ENCODE assay signal across 1 mouse cellular context in the genomic region with DNA sequence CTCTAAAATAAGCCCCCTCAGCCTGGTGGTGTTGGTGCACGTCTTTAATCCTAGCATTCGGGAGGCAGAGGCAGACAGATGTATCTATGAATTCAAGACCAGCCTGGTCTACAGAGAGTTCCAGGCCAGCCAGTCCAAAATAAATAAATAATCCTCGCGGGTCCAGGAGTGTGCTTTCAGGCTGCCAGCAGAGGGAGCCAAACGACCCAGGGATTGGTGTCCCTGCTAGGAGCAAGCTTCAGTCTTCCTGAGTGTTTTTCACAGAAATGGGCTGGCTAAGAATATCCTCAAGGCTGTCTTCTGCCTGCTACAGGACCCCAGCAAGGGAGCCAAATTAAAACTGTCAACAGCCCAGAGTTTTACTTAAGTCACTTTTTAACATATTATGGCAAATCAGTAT.
TF ChIP-seq lines count a peak whose summit lies in the region.

No protein-coding gene starts in this region.

TF ChIP-seq in CH12.LX, 34 proteins besides CTCF, POLR2A, EP300 and RAD21 (continued from another document):
- TF ChIP-seq ELF1 (IDR thresholded peaks at IDR 0.05; ENCODE audit: low read depth, low read length) (0 out of 2 replicates have a peak, but pooled peaks have one; percentile 21), ETS1 (conservative IDR thresholded peaks at IDR 0.05; ENCODE audit: low read depth, low read length) (no peak), ZKSCAN1 (IDR thresholded peaks at IDR 0.05; ENCODE audit: borderline replicate concordance, low read depth, low read length) (no peak), ZC3H11A (IDR thresholded peaks at IDR 0.05; ENCODE audit: low read depth, low read length) (peak; percentile 84), UBTF (IDR thresholded peaks at IDR 0.05; ENCODE audit: low read depth, low read length) (no peak), HCFC1 (IDR thresholded peaks at IDR 0.05; ENCODE audit: low read depth, low read length) (no peak), PAX5 (IDR thresholded peaks at IDR 0.05; ENCODE audit: low read length) (no peak), BHLHE40 (IDR thresholded peaks at IDR 0.05; ENCODE audit: low read depth, low read length) (no peak), SMC3 (IDR thresholded peaks at IDR 0.05; ENCODE audit: low read depth, low read length) (peak; percentile 96), MXI1 (IDR thresholded peaks at IDR 0.05; ENCODE audit: low read depth, low read length) (no peak), MEF2A (IDR thresholded peaks at IDR 0.05; ENCODE audit: borderline replicate concordance, low read depth, low read length) (no peak), USF2 (conservative IDR thresholded peaks at IDR 0.05; ENCODE audit: low read depth, low read length) (no peak), MYC (IDR thresholded peaks at IDR 0.05; ENCODE audit: low read depth, low read length) (peak; percentile 73; the same call in 1 of the 2 replicates), CHD2 (IDR thresholded peaks at IDR 0.05; ENCODE audit: low read length) (no peak), MAFK (IDR thresholded peaks at IDR 0.05; ENCODE audit: insufficient replicate concordance, low read length) (no peak), NRF1 (IDR thresholded peaks at IDR 0.05; ENCODE audit: low read depth, low read length) (no peak), E2F4 (IDR thresholded peaks at IDR 0.05; ENCODE audit: insufficient replicate concordance, low read depth, low read length) (no peak), JUND (conservative IDR thresholded peaks at IDR 0.05; ENCODE audit: low read depth, low read length) (no peak), TCF12 (IDR thresholded peaks at IDR 0.05; ENCODE audit: low read depth, low read length) (peak; percentile 46; the same call in 1 of the 2 replicates)
